Mouse (Mus musculus): ENCODE results near the gene Gclc. TPM values are rescaled to one million over a fixed set of nuclear protein-coding genes. Genes with fewer than 3 reads are reported as not detected.

The Gclc gene
- 27.0 and 27.4 TPM in 2 replicates for polyA plus RNA-seq (2012; rRNA removed)

GRCm38 (mm10) chr9:77753853-77754727 lies at the start of gene Gclc:
Gclc (plus strand) TSS chr9:77754535.

Other genes with a start within 250 kb of the Gclc start
- 13.9 and 17.2 TPM in 2 replicates for gene Lrrc1, start 209.7 kb upstream of the Gclc start, polyA plus RNA-seq (2012; rRNA removed)
- 0.03 and 0.60 TPM in 2 replicates for gene Klhl31, start 118.0 kb upstream of the Gclc start, polyA plus RNA-seq (2012; rRNA removed)
- gene Elovl5, start 162.8 kb downstream of the Gclc start, polyA plus RNA-seq (2012; rRNA removed): 51.1 and 55.9 TPM in 2 replicates